Mouse (Mus musculus): ENCODE results near the gene Cd46.

GRCm38 (mm10) chr1:195018089-195018999 is 73.7 kb downstream of the Cd46 start:
- TF ChIP-seq CTCF (IDR thresholded peaks at IDR 0.05; ENCODE audit: low read depth) (no peak), EP300 (optimal IDR thresholded peaks at IDR 0.05) (no peak)

All from stomach, postnatal 0 days (tissue).